Mouse (Mus musculus): ENCODE data around the gene Atf3.

Atf3 gene

GRCm38 (mm10) chr1:191192751-191193150 is 25.1 kb downstream of the Atf3 start:
- in situ Hi-C loops (cut with MseI, MboI), result no loop called here

DNA sequence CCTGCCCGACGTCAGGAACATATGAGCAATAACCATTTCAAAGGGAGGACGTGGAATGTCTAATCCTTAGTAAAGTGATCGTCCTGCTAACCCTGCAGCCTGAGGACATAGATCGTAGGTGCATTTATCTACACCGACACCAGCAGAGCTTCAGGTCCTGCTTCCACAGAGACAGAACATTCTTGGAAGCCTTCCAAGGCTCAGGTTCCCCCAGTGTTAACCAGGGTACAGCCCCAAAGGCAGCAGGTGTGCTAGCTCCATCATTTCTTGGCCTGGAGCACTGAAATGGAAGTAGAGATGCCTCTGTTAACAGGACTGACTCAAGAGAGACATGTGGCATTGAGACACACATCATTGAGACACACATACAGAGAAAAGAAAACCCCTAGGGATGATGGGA is 25.6 kb downstream of the Atf3 start:
- in situ Hi-C loops (cut with MseI, MboI), result no loop called here

GRCm38 (mm10) chr1:191189671-191190372 is 28.0 kb downstream of the Atf3 start:
- in situ Hi-C loops (cut with MseI, MboI), result no loop called here

GRCm38 (mm10) chr1:191186386-191186770 is 31.5 kb downstream of the Atf3 start:
- in situ Hi-C loops (cut with MseI, MboI), result no loop called here

- in situ Hi-C loops (cut with MseI, MboI), result no loop called here
Measured at GRCm38 (mm10) chr1:191185761-191186385, 32.0 kb downstream of the Atf3 start.

DNA sequence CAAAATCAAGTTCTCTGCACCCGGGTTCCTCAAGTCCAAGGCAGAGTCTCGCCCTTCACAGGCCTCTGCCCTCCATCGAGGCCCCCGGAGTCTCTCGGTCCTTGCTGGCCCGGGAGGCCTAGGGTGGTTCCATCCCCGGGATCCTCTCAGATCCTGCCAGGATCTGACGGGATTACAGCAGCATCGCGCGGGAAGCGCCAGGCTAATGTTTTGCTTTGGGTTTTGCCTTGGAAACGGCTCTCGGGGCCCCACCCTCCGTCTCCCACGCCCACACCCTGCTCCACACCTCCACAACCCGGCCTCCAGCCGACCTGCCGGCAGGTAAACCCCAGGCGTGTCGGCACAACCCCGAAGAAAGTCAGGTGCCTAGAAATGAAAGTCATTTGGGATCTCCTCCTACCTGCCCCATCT is 33.0 kb downstream of the Atf3 start:
- in situ Hi-C loops (cut with MseI, MboI), result no loop called here

GRCm38 (mm10) chr1:191184066-191184815 is 33.6 kb downstream of the Atf3 start:
- in situ Hi-C loops (cut with MseI, MboI), result no loop called here

DNA sequence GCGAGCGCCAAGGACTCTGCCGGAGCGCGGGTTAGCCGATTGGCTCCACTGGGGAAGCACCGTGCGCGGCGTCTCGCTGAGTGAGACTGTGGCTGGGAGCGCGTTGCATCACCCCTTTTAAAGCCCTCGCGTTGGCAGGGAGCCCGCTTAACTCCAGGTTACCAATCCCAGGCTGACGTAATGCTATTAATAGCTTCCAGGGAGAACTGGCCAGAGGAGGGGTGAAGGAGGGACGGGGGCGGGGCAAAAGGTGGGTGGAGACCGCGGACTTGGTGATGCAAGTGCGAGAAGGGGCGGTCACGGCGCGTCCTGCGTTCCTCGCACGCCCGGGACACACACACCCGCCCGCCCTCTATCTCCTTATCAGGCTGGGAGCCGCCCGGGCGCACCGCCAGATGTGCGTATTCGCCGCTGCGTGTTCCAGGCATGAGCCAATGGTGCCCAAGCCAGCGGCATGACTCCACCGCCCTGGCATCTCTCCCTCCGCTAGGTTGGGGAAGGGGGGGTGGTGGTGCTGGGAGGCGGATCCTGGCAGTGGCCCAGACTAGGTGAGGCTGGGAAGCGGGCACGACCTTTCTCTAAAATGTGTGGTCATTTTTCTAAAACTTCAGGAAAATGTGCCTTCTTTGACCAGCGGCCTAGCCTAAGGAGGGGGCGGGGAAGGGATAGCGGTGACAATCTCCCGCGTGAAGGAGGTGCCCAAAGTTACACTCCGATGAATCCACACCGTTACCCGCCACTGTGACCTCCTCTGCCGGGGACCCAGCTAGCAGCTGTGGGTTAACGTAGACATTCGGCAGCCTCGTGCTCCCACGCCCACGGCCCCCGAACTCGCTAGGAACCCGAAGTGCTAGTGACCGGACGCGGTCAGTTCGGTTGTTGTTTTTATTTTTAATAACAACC is 34.4 kb downstream of the Atf3 start:
- in situ Hi-C loops (cut with MseI, MboI), result no loop called here

- in situ Hi-C loops (cut with MseI, MboI), result no loop called here
Measured at GRCm38 (mm10) chr1:191182431-191183162, 35.2 kb downstream of the Atf3 start.

DNA sequence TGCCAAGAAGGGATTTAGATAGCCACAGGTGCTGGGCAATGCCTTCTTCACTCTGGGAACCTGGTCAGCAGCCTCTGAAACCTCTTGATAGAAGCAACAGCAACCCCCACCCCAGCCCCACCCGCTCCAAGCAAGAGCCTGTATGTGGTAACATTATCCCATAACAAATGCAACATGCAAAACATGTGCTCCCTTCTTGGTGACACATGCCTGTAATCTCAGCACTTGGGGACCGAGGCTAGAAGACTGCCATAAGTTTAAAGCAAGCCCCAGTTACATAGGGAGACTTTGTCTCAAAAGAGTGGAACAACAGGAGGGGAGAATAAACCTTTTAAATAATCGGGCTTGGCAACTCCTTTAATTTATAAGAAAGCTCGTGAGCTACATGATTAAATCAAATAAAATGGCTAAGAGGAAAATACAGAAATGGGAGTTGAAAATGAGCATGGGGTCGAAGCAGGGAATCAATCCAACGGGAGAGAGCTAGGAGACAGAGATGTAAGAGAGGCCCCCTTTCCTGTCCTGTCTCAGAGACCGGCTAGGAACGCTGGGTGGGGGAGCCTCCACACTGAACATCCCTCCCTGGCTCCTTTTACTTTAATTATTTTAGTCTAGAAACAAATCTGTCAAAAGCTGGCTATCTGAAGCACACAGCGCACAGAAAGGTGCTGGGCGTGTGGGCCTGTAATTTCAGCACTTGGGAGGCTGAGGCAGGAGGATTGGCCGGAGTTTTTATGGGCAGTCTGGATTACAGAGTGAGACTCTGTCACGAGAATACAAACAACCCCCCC is 36.2 kb downstream of the Atf3 start:
- in situ Hi-C loops (cut with MseI, MboI), result no loop called here

DNA sequence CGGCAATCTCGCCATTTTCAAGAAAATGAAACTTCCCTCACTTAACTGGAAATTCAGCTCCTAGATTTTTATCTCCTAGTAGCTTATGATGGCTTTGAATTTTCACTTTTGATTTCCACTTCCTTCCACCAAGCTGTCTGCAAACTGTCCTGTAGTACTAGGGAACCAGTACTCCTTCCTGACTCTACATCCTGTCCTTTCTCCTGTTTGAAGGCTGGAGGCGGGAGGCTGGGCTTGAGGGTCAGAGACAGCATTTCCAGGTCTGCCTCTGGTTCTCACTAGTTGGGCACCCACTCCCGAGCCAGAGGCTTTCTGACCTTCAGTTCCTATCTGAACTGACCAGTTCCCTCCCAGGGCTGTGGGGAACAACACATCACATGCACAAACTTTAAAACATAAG is 37.4 kb downstream of the Atf3 start:
- in situ Hi-C loops (cut with MseI, MboI), result no loop called here

GRCm38 (mm10) chr1:191179846-191180245 is 38.0 kb downstream of the Atf3 start:
- in situ Hi-C loops (cut with MseI, MboI), result no loop called here

DNA sequence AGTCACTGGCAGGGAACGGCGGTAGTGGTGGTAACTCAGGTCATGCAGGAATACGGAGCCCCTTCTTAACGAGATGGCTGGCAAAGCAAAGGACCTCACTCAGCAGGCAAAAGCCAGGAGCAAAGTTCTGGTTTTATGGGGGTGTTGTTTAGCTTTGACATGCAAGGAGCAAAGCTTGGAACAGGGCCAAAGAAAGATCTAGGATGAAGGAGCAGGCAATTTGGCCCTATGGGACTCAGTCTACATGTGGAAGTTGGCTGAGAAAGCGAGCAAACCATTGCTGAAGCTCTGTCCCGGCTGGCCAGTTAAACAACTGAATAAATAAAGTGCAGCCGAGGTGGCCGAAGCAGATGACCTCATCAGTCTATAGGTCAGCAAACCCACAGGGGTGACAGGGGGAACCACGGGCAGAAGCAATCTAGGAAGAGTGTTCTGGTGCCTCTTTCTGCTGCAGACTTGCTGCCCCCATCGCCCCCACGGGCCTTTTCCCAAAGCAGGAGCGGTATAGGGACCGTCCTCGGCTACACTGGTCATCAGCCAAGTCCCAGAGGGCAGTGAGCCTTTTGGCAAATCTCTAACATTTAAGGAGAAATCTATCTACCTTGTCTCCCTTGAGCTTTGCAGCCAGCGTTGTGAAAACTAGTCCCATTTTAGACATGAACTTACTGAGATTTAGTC is 39.2 kb downstream of the Atf3 start:
- in situ Hi-C loops (cut with MseI, MboI), result no loop called here

DNA sequence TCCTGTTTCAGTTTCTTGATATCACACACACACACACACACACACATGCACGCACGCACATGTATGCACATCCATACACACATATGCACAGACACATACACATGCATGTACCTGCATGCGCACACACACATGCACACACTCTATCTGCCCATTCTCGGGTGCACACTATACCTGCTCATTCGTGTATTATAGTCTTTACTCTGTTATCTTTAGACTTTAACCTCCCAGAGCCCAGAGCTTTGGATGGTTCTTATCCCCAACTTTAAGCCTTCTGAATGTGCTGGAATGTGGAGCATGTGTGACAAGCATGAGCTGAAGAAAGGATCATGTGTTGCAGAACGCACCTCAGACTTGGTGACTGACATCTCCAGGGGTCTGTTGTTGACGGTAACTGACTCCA is 41.0 kb downstream of the Atf3 start:
- in situ Hi-C loops (cut with MseI, MboI), result no loop called here

DNA sequence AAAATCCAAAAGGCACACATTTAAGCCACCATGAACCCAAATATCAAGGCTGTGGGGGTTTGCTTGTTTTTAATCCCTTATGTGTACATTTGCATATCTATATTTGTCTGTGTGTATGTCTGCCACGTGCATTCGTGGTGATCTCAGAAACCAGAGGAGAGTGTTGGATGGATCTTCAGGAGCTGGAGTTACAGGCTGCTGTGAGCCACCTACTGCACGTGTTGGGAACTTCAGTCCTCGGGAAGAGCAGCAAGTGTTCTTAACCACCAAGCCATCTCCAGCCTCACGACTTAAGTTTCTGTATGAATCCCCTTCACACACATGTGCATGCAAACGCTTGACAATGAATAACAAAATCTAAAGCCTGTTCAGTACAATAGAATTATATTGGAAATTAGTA is 45.4 kb downstream of the Atf3 start:
- in situ Hi-C loops (cut with MseI, MboI), result no loop called here

- in situ Hi-C loops (cut with MseI, MboI), result no loop called here
Measured at GRCm38 (mm10) chr1:191170444-191170843, 47.4 kb downstream of the Atf3 start.

- in situ Hi-C loops (cut with MseI, MboI), result no loop called here
Measured at GRCm38 (mm10) chr1:191166189-191166588, 51.6 kb downstream of the Atf3 start.

GRCm38 (mm10) chr1:191164717-191165116 is 53.1 kb downstream of the Atf3 start, which contains the start of gene Fam71a:
Gene Fam71a (minus strand): TSS chr1:191164817.
- in situ Hi-C loops (cut with MseI, MboI), result no loop called here

GRCm38 (mm10) chr1:191154314-191154713 is 63.5 kb downstream of the Atf3 start:
- in situ Hi-C loops (cut with MseI, MboI), result no loop called here

DNA sequence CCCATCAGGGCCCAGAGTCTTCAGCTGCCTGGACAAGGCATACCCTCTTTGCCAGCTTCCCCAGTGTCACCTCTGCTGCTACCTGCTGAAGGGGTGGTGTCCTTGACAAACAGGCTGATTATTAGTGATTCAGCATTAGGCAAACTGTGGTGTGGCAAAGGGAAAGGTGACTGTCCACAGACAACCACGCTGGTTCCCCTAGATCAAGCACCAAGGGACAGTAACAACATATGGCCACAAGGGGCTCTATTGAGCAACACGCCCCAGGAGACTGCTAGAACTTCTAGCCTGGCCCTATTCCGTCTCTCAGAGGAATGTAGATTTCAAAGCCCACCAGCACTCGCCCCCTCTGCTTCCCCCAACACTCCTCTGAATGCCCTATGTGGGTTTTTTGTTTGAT is 64.8 kb downstream of the Atf3 start:
- in situ Hi-C loops (cut with MseI, MboI), result no loop called here

All from mouse trophoblast stem cell (cell line).